Mouse (Mus musculus): Measurements from ENCODE around the gene Cped1. TPM values are rescaled to one million over a fixed set of nuclear protein-coding genes. Genes with fewer than 3 reads are reported as not detected.

Gene Cped1
- polyA plus RNA-seq (2012; rRNA removed), result 0.87 and 1.3 TPM in 2 replicates

DNA sequence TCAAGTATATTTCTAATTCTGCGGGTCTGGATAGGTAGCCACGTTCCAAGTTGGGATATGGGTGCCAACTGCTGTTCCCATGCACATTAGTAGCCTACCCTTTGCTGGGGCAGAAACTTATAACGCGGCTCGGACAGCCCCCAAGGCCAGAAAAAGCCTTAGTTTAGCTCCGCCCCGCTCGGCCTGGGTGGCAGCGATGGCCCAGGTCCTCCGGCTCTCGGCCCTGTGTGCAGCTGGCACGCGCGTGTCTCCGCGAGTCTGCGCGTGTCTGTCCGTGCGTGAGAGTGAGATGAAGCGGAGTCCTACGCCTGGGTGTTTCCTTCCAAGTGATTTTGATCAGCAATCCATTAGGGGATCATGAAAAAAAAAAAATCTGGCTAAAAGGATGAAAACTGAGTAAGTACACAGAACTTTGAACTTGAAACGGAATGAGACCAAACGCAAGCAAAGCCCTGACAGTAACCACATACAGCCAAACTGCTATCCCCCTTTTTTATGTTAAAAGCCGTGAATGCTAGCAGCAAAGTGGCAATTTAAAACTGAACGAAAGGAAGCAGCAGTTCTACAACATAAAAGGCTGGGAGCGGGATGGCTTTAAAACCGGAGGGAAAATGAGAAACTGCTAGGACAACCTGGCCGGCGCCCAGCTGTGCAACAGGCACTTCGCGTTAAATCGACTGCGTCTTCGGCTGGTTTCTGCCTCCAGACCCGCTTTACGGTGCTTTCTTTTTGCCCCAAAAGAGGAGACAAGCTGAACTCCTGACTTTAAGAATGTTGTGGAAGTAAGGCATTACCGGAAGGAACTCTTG, at the start of gene Cped1:
Gene Cped1, plus strand, starts transcription at position 185 of the 809 bp plus-strand sequence.

DNA sequence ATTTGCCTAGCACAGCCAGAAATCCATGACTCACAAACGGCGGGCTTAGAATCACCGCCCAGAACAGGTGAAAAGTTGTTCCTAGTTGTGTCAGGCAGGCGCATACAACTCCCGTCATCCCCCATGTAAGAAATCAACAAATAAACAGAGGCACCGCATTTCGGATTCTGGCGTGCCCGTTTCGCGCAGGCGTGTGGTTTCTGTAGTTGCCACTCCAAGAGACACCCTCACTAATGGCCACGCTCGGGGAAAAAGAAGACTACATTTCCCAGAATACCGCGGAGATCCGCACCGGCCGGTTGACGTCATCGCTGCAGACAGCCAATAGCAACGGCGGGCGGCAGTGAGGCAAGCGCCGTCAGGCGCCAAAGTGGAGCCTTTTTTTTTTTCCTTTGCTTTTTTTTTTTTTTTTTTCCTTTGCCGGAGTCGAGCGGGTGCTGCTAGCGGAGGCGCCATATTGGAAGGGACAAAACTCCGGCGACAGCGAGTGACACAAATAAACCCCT, 36.4 kb upstream of the Cped1 start, which contains the start of gene Ing3:
Gene Ing3, plus strand, starts transcription at position 346 of the 506 bp plus-strand sequence.

DNA sequence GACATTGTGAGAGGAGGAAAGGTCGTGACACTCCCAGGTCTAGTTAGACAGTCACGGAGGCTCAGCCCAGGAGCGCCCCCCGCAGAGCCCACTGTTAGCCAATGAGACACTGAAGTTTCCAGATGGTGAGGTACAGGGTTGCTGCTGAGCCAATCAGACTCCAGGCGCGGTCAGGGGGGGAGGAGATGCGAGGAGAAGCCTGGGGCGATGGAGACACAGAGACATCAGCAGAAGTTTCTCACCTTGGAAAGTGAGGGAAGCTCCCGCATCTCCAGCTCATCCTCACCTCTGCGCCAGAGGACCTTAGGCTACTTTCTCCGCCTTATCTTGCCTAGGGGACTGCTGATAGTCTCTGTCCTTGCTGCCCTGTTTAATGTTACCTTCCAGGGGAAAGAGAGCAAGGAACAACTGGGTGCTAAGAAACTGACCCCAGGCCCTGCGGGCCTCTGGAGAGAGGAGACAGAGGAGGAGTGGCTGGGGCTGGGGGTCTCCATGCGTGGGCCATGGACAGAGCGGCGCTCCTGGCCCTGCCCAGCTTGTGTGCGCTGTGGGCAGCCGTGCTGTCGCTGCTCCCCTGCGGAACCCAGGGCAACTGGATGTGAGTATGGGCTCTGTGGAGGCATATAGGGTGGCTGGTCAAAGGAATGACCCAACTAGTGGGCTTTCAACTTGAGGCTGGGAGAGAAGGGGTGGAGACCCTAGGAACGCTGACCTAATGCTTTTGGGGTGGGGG, 302.5 kb downstream of the Cped1 start, which contains the start of gene Wnt16:
Gene Wnt16, plus strand, starts transcription at position 224 of the 733 bp plus-strand sequence.

Other genes starting within 250 kb of the Cped1 start
- 0.82 and 0.84 TPM in 2 replicates for gene Tspan12, start 133.4 kb upstream of the Cped1 start, polyA plus RNA-seq (2012; rRNA removed)
- 0.40 and 0.90 TPM in 2 replicates for gene Ing3, start 36.3 kb upstream of the Cped1 start, polyA plus RNA-seq (2012; rRNA removed)